Comparison of ENCODE assay signal across 26 mouse cellular contexts in the genomic region with DNA sequence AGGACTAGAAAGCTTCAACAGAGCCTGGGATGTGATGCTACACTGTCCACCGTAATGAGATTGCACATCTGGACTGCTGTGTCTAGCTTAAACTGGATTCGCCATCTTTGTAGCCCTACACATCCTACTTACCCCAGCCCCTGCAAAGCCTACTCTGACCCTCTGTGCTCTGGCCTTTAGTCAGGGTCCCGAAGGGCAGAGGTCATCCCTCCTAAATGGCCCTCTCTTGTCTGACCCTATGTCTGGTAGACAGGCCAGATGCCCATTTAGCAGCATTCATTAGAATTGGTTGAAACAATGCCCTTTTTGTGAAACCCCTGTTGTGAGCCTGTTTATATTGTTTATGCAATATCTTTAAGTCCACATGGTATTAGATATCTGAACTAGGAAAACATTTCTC. TPM values are rescaled to one million over a fixed set of nuclear protein-coding genes. Genes with fewer than 3 reads are reported as not detected.
"Had no signal": no experiment of that assay in that cellular context is flagged by ENCODE, and none has a peak within 500 bp of the region (broad histone marks: within the 10 kb centered on the region; RNA-seq: fewer than 3 reads in every experiment).

No protein-coding gene starts in this region.

- H3K9ac ChIP-seq: limb, embryonic 13.5 days; liver, embryonic 12.5 days; liver, embryonic 15.5 days; lung, embryonic 15.5 days; neural tube, embryonic 12.5 days; neural tube, embryonic 15.5 days; stomach, embryonic 15.5 days had no signal

- ATAC-seq: liver, embryonic 12.5 days had no signal

- H3K9me3 ChIP-seq: limb, embryonic 10.5 days; limb, embryonic 13.5 days; liver, embryonic 12.5 days; liver, embryonic 15.5 days; lung, embryonic 15.5 days; megakaryocyte, embryonic 14.5 days; neural tube, embryonic 12.5 days; neural tube, embryonic 15.5 days; stomach, embryonic 15.5 days had no signal

- DNase-seq: kidney, adult 2 months; kidney, postnatal 14 days; kidney, postnatal 4 days; layer of hippocampus, postnatal 36 days; liver; lung, adult 18-20 months; lung, postnatal 10 days; lung, postnatal 36 days; midbrain, embryonic 14.5 days; right cerebral cortex, postnatal 25 days; spleen, adult 18-20 months; thymus, postnatal 25 days had no signal

- H3K27me3 ChIP-seq: limb, embryonic 13.5 days; lung, embryonic 15.5 days; megakaryocyte, embryonic 14.5 days; neural tube, embryonic 12.5 days; neural tube, embryonic 15.5 days; stomach, embryonic 15.5 days had no signal

- H3K36me3 ChIP-seq: limb, embryonic 10.5 days; limb, embryonic 13.5 days; liver, embryonic 12.5 days; liver, embryonic 15.5 days; lung, embryonic 15.5 days; neural tube, embryonic 12.5 days; neural tube, embryonic 15.5 days; stomach, embryonic 15.5 days had no signal

- H3K4me2 ChIP-seq: limb, embryonic 13.5 days; liver, embryonic 12.5 days; liver, embryonic 15.5 days; lung, embryonic 15.5 days; midbrain, embryonic 11.5 days; neural tube, embryonic 12.5 days; neural tube, embryonic 15.5 days; stomach, embryonic 15.5 days had no signal

- H3K27ac ChIP-seq: limb, embryonic 10.5 days; limb, embryonic 13.5 days; liver, embryonic 12.5 days; liver, embryonic 15.5 days; lung, embryonic 15.5 days; neural tube, embryonic 12.5 days; neural tube, embryonic 15.5 days; stomach, embryonic 15.5 days had no signal

- H3K4me1 ChIP-seq: lung, embryonic 15.5 days; stomach, embryonic 15.5 days had no signal

- H3K4me3 ChIP-seq: limb, embryonic 10.5 days; limb, embryonic 13.5 days; liver, embryonic 12.5 days; liver, embryonic 15.5 days; lung, embryonic 15.5 days; megakaryocyte, embryonic 14.5 days; neural tube, embryonic 12.5 days; neural tube, embryonic 15.5 days; stomach, embryonic 15.5 days had no signal

RNA-seq across cellular contexts. Expression of a gene that starts 53.3 kb away (rescaled TPM):
- total RNA-seq: layer of hippocampus, adult 18-20 months; layer of hippocampus, postnatal 10 days; layer of hippocampus, postnatal 36 days; left cerebral cortex, postnatal 25 days had no signal
- polyA plus RNA-seq: kidney, adult 2 months; kidney, embryonic 16.5 days; limb, embryonic 10.5 days; liver, embryonic 12.5 days; liver, embryonic 15.5 days; midbrain, embryonic 14.5 days; neural tube, embryonic 15.5 days had no signal
